Mouse (Mus musculus) right cerebral cortex, adult 2 months (tissue): Measurements from ENCODE around the gene Khdrbs1.

ENCODE experiments used
- DNase-seq, 2 experiments: peaks; one replicate each; pipeline ENCODE4 v3.0.0; 2021 to 2022; ENCODE audit warnings: low spot score in 2 of 2

Gene Khdrbs1

GRCm38 (mm10) chr4:129672878-129673449, 69.1 kb downstream of the Khdrbs1 start:
- DNase-seq = no peak

GRCm38 (mm10) chr4:129672083-129672877, 69.8 kb downstream of the Khdrbs1 start, which contains the start of gene Kpna6:
Kpna6 (minus strand) TSS chr4:129672767.
- DNase-seq = peak; percentile 95 to 96

- DNase-seq = peak; percentile 38 to 41
These were observed 70.5 kb downstream of the Khdrbs1 start for GRCm38 (mm10) chr4:129671491-129672082.

- no peak for DNase-seq
These were observed 79.8 kb downstream of the Khdrbs1 start for GRCm38 (mm10) chr4:129662255-129662813.

GRCm38 (mm10) chr4:129661584-129661983, 80.5 kb downstream of the Khdrbs1 start:
- no peak for DNase-seq

GRCm38 (mm10) chr4:129654770-129655169, 87.3 kb downstream of the Khdrbs1 start:
- no peak for DNase-seq
